Comparison of ENCODE assay signal across 8 mouse cellular contexts in the genomic region with DNA sequence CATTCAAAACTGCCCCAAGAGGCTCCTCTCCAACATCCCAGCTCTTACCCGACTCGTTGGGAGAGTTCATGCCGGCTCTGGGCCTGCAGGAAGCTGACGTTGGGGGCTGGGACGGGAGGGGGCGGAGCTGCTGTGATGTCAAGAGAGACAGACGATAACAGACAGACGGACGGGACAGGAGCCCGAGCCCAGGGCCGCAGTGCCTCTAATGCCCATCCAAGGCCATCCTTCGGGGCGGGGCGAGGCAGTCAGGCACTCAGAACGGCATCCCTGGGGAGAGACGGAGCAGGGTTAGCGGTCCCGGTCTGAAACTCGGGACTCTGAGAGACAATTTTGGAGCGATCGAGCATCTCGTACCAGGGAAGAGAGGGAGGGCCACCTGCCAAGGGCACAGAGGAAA. TPM values are rescaled to one million over a fixed set of nuclear protein-coding genes. Genes with fewer than 3 reads are reported as not detected.
A peak's percentile ranks its signal among the peaks of the same experiment; 100 is the strongest.
DNase-seq lines count a peak whose midpoint lies in the region; ATAC-seq and TF ChIP-seq lines count a peak whose summit lies in the region.

No protein-coding gene starts in this region.

- DNase-seq in cerebellum, adult 18-20 months: peak; percentile 50 to 58
- no peak for DNase-seq in cerebellum, postnatal 4 days (ENCODE audit: low spot score in 2 of 2)
- DNase-seq in MN1 (ENCODE audit: low spot score): peak; percentile 56
- DNase-seq in kidney, postnatal 14 days: peak; percentile 39
- peak; percentile 8 for DNase-seq in midbrain, postnatal 0 days (ENCODE audit: low spot score)
- no peak for DNase-seq in left cerebral cortex, adult 8-10 months (ENCODE audit: low spot score in 2 of 2)
- DNase-seq in thymus, postnatal 4 days: no peak

- peak overlapping the region; percentile 47; the same call in 1 of the 2 replicates for H3K9ac ChIP-seq in forebrain, embryonic 13.5 days
- 0 out of 2 replicates have a peak overlapping the region, but pooled peaks have one; percentile 50 for H3K9ac ChIP-seq in midbrain, postnatal 0 days (replicated peaks; ENCODE audit: low read length, poor library complexity, severe bottlenecking)

- no peak for TF ChIP-seq CTCF in midbrain, postnatal 0 days (IDR thresholded peaks at IDR 0.05)

- H3K36me3 ChIP-seq in forebrain, embryonic 13.5 days (ENCODE audit: poor library complexity, severe bottlenecking): peaks cover 35% of the 10 kb centered on the region; the same call in 1 of the 2 replicates
- peaks cover 13% of the 10 kb centered on the region for H3K36me3 ChIP-seq in midbrain, postnatal 0 days (ENCODE audit: insufficient read depth, low read length)

- no peak overlapping the region for H3K4me3 ChIP-seq in forebrain, embryonic 13.5 days
- no peak overlapping the region for H3K4me3 ChIP-seq in midbrain, postnatal 0 days (ENCODE audit: low read depth, low read length)

- peaks cover 74% of the 10 kb centered on the region for H3K4me1 ChIP-seq in forebrain, embryonic 13.5 days
- H3K4me1 ChIP-seq in midbrain, postnatal 0 days (ENCODE audit: insufficient read depth, low read length): peaks cover 25% of the 10 kb centered on the region

- ATAC-seq in forebrain, embryonic 13.5 days: no peak
- no peak for ATAC-seq in midbrain, postnatal 0 days (ENCODE audit: low FRiP score)

- H3K27ac ChIP-seq in forebrain, embryonic 13.5 days: no peak overlapping the region
- H3K27ac ChIP-seq in midbrain, postnatal 0 days (ENCODE audit: low read depth, low read length): no peak overlapping the region

- no peaks in the 10 kb centered on the region for H3K27me3 ChIP-seq in forebrain, embryonic 13.5 days
- H3K27me3 ChIP-seq in midbrain, postnatal 0 days (ENCODE audit: insufficient read depth, low read length): no peaks in the 10 kb centered on the region

- H3K4me2 ChIP-seq in forebrain, embryonic 13.5 days: peak overlapping the region; percentile 43
- peak overlapping the region; percentile 15; the same call in 1 of the 2 replicates for H3K4me2 ChIP-seq in midbrain, postnatal 0 days (ENCODE audit: low read depth, low read length, poor library complexity, severe bottlenecking)

- no peaks in the 10 kb centered on the region for H3K9me3 ChIP-seq in forebrain, embryonic 13.5 days (replicated peaks)
- H3K9me3 ChIP-seq in midbrain, postnatal 0 days (ENCODE audit: low read length): no peaks in the 10 kb centered on the region

- WGBS in forebrain, embryonic 13.5 days: 8% methylated on average over 22 of the region's 22 CpGs
- WGBS in midbrain, postnatal 0 days: 8% methylated on average over 22 of the region's 22 CpGs

RNA-seq across cellular contexts. Expression of gene Hdac5, which starts 5.3 kb away (rescaled TPM):
- polyA plus RNA-seq in forebrain, embryonic 13.5 days (2015; fragmentation: Nextera tagmentation; extraction: Ambion mirVana): 88.2 TPM in 2 replicates
- total RNA-seq in midbrain, postnatal 0 days (2014; rRNA removed): 183 and 263 TPM in 2 replicates
- 61.9 and 65.9 TPM in 2 replicates for polyA plus RNA-seq in midbrain, postnatal 0 days (2015; fragmentation: Nextera tagmentation; extraction: Ambion mirVana)
- total RNA-seq in left cerebral cortex, adult 8-10 months (2022): 100 to 1,000 TPM; 245 to 275 (median 254) TPM

RNA-seq across cellular contexts. Expression of gene BC030867, which starts 24.0 kb away (rescaled TPM):
- polyA plus RNA-seq in forebrain, embryonic 13.5 days (2015; fragmentation: Nextera tagmentation; extraction: Ambion mirVana): 11.0 and 13.7 TPM in 2 replicates
- 2.1 TPM in 2 replicates for total RNA-seq in midbrain, postnatal 0 days (2014; rRNA removed)
- polyA plus RNA-seq in midbrain, postnatal 0 days (2015; fragmentation: Nextera tagmentation; extraction: Ambion mirVana): 0.53 and 0.60 TPM in 2 replicates
- 1 to 10 TPM in 3 of 4 experiments, under 1 TPM in 1; 0.76 to 1.6 (median 1.4) TPM for total RNA-seq in left cerebral cortex, adult 8-10 months (2022)

RNA-seq across cellular contexts. Expression of gene G6pc3, which starts 35.3 kb away (rescaled TPM):
- 21.5 and 25.6 TPM in 2 replicates for polyA plus RNA-seq in forebrain, embryonic 13.5 days (2015; fragmentation: Nextera tagmentation; extraction: Ambion mirVana)
- total RNA-seq in midbrain, postnatal 0 days (2014; rRNA removed): 43.1 and 68.5 TPM in 2 replicates
- 42.0 and 48.7 TPM in 2 replicates for polyA plus RNA-seq in midbrain, postnatal 0 days (2015; fragmentation: Nextera tagmentation; extraction: Ambion mirVana)
- total RNA-seq in left cerebral cortex, adult 8-10 months (2022): 10 to 100 TPM; 65.4 to 78.4 (median 75.2) TPM

RNA-seq across cellular contexts. Expression of gene Lsm12, which starts 39.6 kb away (rescaled TPM):
- 155 and 158 TPM in 2 replicates for polyA plus RNA-seq in forebrain, embryonic 13.5 days (2015; fragmentation: Nextera tagmentation; extraction: Ambion mirVana)
- total RNA-seq in midbrain, postnatal 0 days (2014; rRNA removed): 77.7 and 86.2 TPM in 2 replicates
- 130 and 147 TPM in 2 replicates for polyA plus RNA-seq in midbrain, postnatal 0 days (2015; fragmentation: Nextera tagmentation; extraction: Ambion mirVana)
- 10 to 100 TPM; 52.8 to 55.3 (median 53.9) TPM for total RNA-seq in left cerebral cortex, adult 8-10 months (2022)

RNA-seq across cellular contexts. Expression of gene Asb16, which starts 43.9 kb away (rescaled TPM):
- polyA plus RNA-seq in forebrain, embryonic 13.5 days (2015; fragmentation: Nextera tagmentation; extraction: Ambion mirVana): not detected in 2 replicates
- 2.3 and 2.5 TPM in 2 replicates for total RNA-seq in midbrain, postnatal 0 days (2014; rRNA removed)
- 0.28 and 0.32 TPM in 2 replicates for polyA plus RNA-seq in midbrain, postnatal 0 days (2015; fragmentation: Nextera tagmentation; extraction: Ambion mirVana)
- total RNA-seq in left cerebral cortex, adult 8-10 months (2022): 1 to 10 TPM; 2.8 to 3.7 (median 3.3) TPM

Comparison
In these comparisons a context has a peak if more than half of its experiments do, and no peak if none do; other contexts are left out.
1. DNase-seq: peak in cerebellum, adult 18-20 months (2 of 2), MN1 (single experiment), kidney, postnatal 14 days (single experiment) and midbrain, postnatal 0 days (single experiment); none in cerebellum, postnatal 4 days (0 of 2), left cerebral cortex, adult 8-10 months (0 of 2) and thymus, postnatal 4 days (single experiment).